Mouse (Mus musculus): ENCODE results near the gene Ankrd2.

GRCm38 (mm10) chr19:42005616-42006015 lies 30.2 kb upstream of the Ankrd2 start:
- TF ChIP-seq POLR2A (IDR thresholded peaks at IDR 0.05; ENCODE audit: borderline replicate concordance, extremely low read depth, insufficient read depth, insufficient read length, poor library complexity, severe bottlenecking) (no peak), CTCF (IDR thresholded peaks at IDR 0.05; ENCODE audit: borderline replicate concordance, extremely low read depth, insufficient read depth, insufficient read length) (no peak)

Data from brain, embryonic 14.5 days (tissue).